Mouse (Mus musculus): Measurements from ENCODE around the gene Cd3eap. TPM values are rescaled to one million over a fixed set of nuclear protein-coding genes. Genes with fewer than 3 reads are reported as not detected.

The Cd3eap gene
- polyA plus RNA-seq, 1 experiment from 2014 or later = 20.4 TPM

GRCm38 (mm10) chr7:19311991-19312390, 47.3 kb downstream of the Cd3eap start:
- Histone ChIP-seq H3K4me1 (peaks cover 26% of the 10 kb centered on the region), H3K9ac (no peak overlapping the region), H3K4me3 (no peak overlapping the region), H3K9me3 (replicated peaks) (no peaks in the 10 kb centered on the region), H3K27me3 (peaks cover 49% of the 10 kb centered on the region), H3K4me2 (replicated peaks) (no peak overlapping the region), H3K27ac (no peak overlapping the region), H3K36me3 (no peaks in the 10 kb centered on the region)
- ATAC-seq (ENCODE audit: low FRiP score) = no peak
- WGBS = 43% methylated on average over 4 of the region's 4 CpGs

- Histone ChIP-seq H3K4me1 (peaks cover 22% of the 10 kb centered on the region), H3K27ac (no peak within 1 kb of the TSS), H3K4me2 (replicated peaks) (peak within 1 kb of the TSS; percentile 95), H3K4me3 (peak within 1 kb of the TSS; percentile 67), H3K9me3 (replicated peaks) (no peaks in the 10 kb centered on the region), H3K36me3 (no peaks in the 10 kb centered on the region), H3K27me3 (peaks cover 60% of the 10 kb centered on the region), H3K9ac (peak within 1 kb of the TSS; percentile 53)
- WGBS = under 1% methylated on average over 49 of the region's 49 CpGs
- peak; percentile 86 for ATAC-seq (ENCODE audit: low FRiP score)
Measured at GRCm38 (mm10) chr7:19309884-19310641, 49.2 kb downstream of the Cd3eap start, which contains the start of gene Fosb. Gene Fosb (minus strand): TSS chr7:19310051.

- Histone ChIP-seq H3K4me1 (peaks cover 28% of the 10 kb centered on the region), H3K27me3 (peaks cover 62% of the 10 kb centered on the region), H3K36me3 (no peaks in the 10 kb centered on the region), H3K9ac (peak overlapping the region; percentile 47; the same call in 1 of the 2 replicates), H3K4me2 (replicated peaks) (peak overlapping the region; percentile 95), H3K27ac (no peak overlapping the region), H3K9me3 (replicated peaks) (no peaks in the 10 kb centered on the region), H3K4me3 (peak overlapping the region; percentile 67)
- under 1% methylated on average over 48 of the region's 48 CpGs for WGBS
- ATAC-seq (ENCODE audit: low FRiP score) = no peak
Measured at GRCm38 (mm10) chr7:19309278-19309883, 49.9 kb downstream of the Cd3eap start.

DNA sequence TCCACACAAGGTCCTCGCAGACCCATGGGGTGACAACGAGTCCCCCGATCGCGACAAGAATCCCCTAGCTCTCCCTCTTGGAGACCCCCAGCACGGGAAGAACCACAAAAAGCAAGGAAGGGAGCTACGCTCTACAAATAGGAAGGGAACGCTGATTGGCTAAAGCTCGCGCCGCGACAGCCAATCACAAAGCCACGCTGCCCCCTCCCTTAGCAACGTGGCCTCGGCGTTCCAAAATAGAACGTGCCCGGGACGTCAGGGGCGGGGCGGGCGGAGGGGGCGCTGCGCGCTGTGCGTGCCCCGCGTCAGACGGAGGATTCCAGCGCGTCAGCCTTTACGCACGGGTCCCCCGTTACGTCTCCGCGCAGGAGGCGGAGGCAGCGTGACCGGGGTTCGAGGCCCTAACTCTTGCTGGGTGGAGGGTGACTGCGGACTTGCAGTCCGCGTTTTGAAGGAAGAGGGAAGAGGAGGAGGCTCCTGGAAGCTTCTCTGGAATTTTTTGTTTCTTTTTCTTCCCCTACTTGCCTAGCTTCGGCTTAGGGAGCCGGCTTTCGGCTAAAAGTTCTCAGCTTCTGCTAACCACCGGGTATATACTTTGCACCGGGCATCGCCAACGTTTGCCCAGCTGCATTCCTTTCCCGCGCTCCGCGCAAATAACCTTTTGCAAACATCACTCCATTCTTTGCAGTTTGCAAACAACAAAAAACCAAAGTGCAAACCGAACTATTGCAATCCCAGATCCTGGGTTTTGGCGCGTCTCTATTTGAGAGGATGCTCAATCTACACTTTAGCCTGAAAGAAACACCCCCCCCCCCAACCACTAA, 50.6 kb downstream of the Cd3eap start:
- Histone ChIP-seq H3K9me3 (replicated peaks) (no peaks in the 10 kb centered on the region), H3K27me3 (peaks cover 62% of the 10 kb centered on the region), H3K36me3 (no peaks in the 10 kb centered on the region), H3K4me1 (peaks cover 34% of the 10 kb centered on the region), H3K4me2 (replicated peaks) (peak overlapping the region; percentile 95), H3K27ac (peak overlapping the region; percentile 58), H3K9ac (peak overlapping the region; percentile 47), H3K4me3 (peak overlapping the region; percentile 67)
- peak; percentile 75 for ATAC-seq (ENCODE audit: low FRiP score)
- WGBS = under 1% methylated on average over 58 of the region's 58 CpGs

- no peaks in the 10 kb centered on the region for H3K9me3 ChIP-seq (replicated peaks)
- peak overlapping the region; percentile 42 for H3K9ac ChIP-seq
- WGBS = under 1% methylated on average over 17 of the region's 18 CpGs
- H3K36me3 ChIP-seq = no peaks in the 10 kb centered on the region
- peak; percentile 49 for ATAC-seq (ENCODE audit: low FRiP score)
- peaks cover 36% of the 10 kb centered on the region for H3K4me1 ChIP-seq
- peak overlapping the region; percentile 95 for H3K4me2 ChIP-seq (replicated peaks)
- H3K4me3 ChIP-seq = peak overlapping the region; percentile 67
- H3K27ac ChIP-seq = peak overlapping the region; percentile 58
- H3K27me3 ChIP-seq = peaks cover 63% of the 10 kb centered on the region
Measured at GRCm38 (mm10) chr7:19307739-19308453, 51.4 kb downstream of the Cd3eap start.

DNA sequence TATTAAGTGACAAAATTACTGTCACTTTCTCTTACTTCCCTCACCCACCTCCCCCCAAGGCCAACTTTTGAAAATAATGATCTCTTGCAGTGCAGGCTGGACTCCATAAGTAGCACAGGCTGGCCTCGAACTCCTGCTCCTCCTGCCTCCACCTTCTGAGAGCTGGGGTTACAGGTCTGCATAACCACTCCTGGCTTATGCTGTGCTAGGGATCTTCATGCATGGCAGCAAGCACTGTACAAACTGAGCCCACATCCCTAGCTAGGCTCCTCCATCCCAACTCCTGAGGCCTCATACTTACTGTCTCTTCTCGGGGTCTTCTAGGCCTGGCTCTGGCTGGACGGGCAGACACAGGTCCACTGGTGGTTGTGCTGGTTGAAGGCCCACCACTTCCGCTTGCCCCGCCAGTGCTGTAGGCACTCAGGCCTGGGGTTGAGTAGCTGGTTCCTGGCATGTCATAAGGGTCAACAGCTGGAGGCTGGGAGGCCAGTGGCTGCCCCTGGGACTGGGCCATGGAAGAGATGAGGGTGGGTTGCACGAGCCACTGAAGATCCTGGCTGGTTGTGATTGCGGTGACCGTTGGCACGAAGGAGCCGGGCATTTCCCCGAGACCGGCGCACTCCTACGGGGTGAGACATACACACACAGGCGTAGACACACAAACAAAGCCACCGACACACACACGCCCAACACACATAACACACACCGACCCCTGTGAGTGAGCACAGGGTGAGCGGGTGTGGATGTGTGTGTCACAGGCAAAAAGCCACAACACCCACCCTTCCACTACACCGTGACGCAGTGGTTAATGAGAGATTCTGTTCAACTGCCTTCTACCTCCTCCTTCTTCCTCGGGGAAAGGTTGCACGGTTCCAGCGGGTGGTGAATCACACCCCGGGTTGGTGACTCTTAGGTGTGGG, 52.2 kb downstream of the Cd3eap start:
- 66% methylated on average over 25 of the region's 25 CpGs for WGBS
- Histone ChIP-seq H3K4me3 (no peak overlapping the region), H3K4me1 (peaks cover 38% of the 10 kb centered on the region), H3K27me3 (peaks cover 68% of the 10 kb centered on the region), H3K9ac (peak overlapping the region; percentile 42; the same call in 1 of the 2 replicates), H3K4me2 (replicated peaks) (peak overlapping the region; percentile 95), H3K27ac (no peak overlapping the region), H3K36me3 (no peaks in the 10 kb centered on the region), H3K9me3 (replicated peaks) (no peaks in the 10 kb centered on the region)
- ATAC-seq (ENCODE audit: low FRiP score) = no peak

MicroRNAs within 50 kb of the gene (microRNA counts, 519-probe panel; counts per million panel counts)
- 470 counts per million, percentile 58 among the panel's probes with 10 or more counts for microRNA mmu-miR-343

Small RNA genes within 50 kb of the gene (microRNA-seq; reads per million reads assigned to microRNA genes)
- gene Mir343 = not detected

Other genes starting within 250 kb of the Cd3eap start
- gene Gm4969, start 241.1 kb downstream of the Cd3eap start, polyA plus RNA-seq (2016; fragmentation: Nextera tagmentation; extraction: Ambion mirVana) = 1.8 TPM in 2 replicates
- gene Fbxo46, start 239.6 kb downstream of the Cd3eap start, polyA plus RNA-seq (2016; fragmentation: Nextera tagmentation; extraction: Ambion mirVana) = 20.9 TPM in 2 replicates
- 21.2 and 22.8 TPM in 2 replicates for gene Qpctl, start 210.2 kb downstream of the Cd3eap start, polyA plus RNA-seq (2016; fragmentation: Nextera tagmentation; extraction: Ambion mirVana)
- 118 and 122 TPM in 2 replicates for gene Snrpd2, start 209.8 kb downstream of the Cd3eap start, polyA plus RNA-seq (2016; fragmentation: Nextera tagmentation; extraction: Ambion mirVana)
- 1.4 and 2.0 TPM in 2 replicates for gene Gipr, start 193.4 kb downstream of the Cd3eap start, polyA plus RNA-seq (2016; fragmentation: Nextera tagmentation; extraction: Ambion mirVana)
- gene Eml2, start 183.1 kb downstream of the Cd3eap start, polyA plus RNA-seq (2016; fragmentation: Nextera tagmentation; extraction: Ambion mirVana) = 6.1 and 7.2 TPM in 2 replicates
- 2.2 and 2.4 TPM in 2 replicates for gene Gpr4, start 146.9 kb downstream of the Cd3eap start, polyA plus RNA-seq (2016; fragmentation: Nextera tagmentation; extraction: Ambion mirVana)
- 41.1 and 41.7 TPM in 2 replicates for gene Opa3, start 131.1 kb downstream of the Cd3eap start, polyA plus RNA-seq (2016; fragmentation: Nextera tagmentation; extraction: Ambion mirVana)
- 52.7 and 60.3 TPM in 2 replicates for gene Vasp, start 87.7 kb downstream of the Cd3eap start, polyA plus RNA-seq (2016; fragmentation: Nextera tagmentation; extraction: Ambion mirVana)
- 0.17 TPM in 1 of 2 replicates, not detected in the other for gene Ppm1n, start 79.4 kb downstream of the Cd3eap start, polyA plus RNA-seq (2016; fragmentation: Nextera tagmentation; extraction: Ambion mirVana)
- 67.8 and 68.0 TPM in 2 replicates for gene Rtn2, start 76.9 kb downstream of the Cd3eap start, polyA plus RNA-seq (2016; fragmentation: Nextera tagmentation; extraction: Ambion mirVana)
- gene Fosb, start 49.4 kb downstream of the Cd3eap start, polyA plus RNA-seq (2016; fragmentation: Nextera tagmentation; extraction: Ambion mirVana) = 0.10 TPM in 1 of 2 replicates, not detected in the other
- 95.6 and 96.8 TPM in 2 replicates for gene Ercc1, start 14.7 kb downstream of the Cd3eap start, polyA plus RNA-seq (2016; fragmentation: Nextera tagmentation; extraction: Ambion mirVana)
- gene Ppp1r13l, start 266 bp upstream of the Cd3eap start, polyA plus RNA-seq (2016; fragmentation: Nextera tagmentation; extraction: Ambion mirVana) = 4.7 and 5.5 TPM in 2 replicates
- gene Ercc2, start 22.5 kb upstream of the Cd3eap start, polyA plus RNA-seq (2016; fragmentation: Nextera tagmentation; extraction: Ambion mirVana) = 21.3 and 24.6 TPM in 2 replicates
- 3.2 and 4.1 TPM in 2 replicates for gene Klc3, start 44.6 kb upstream of the Cd3eap start, polyA plus RNA-seq (2016; fragmentation: Nextera tagmentation; extraction: Ambion mirVana)
- gene Ckm, start 45.3 kb upstream of the Cd3eap start, polyA plus RNA-seq (2016; fragmentation: Nextera tagmentation; extraction: Ambion mirVana) = 0.23 and 0.34 TPM in 2 replicates
- 20.0 and 21.6 TPM in 2 replicates for gene Mark4, start 99.3 kb upstream of the Cd3eap start, polyA plus RNA-seq (2016; fragmentation: Nextera tagmentation; extraction: Ambion mirVana)
- gene Exoc3l2, start 103.8 kb upstream of the Cd3eap start, polyA plus RNA-seq (2016; fragmentation: Nextera tagmentation; extraction: Ambion mirVana) = 1.0 and 1.5 TPM in 2 replicates
- gene Bloc1s3, start 148.9 kb upstream of the Cd3eap start, polyA plus RNA-seq (2016; fragmentation: Nextera tagmentation; extraction: Ambion mirVana) = 4.6 and 4.8 TPM in 2 replicates
- gene Trappc6a, start 148.9 kb upstream of the Cd3eap start, polyA plus RNA-seq (2016; fragmentation: Nextera tagmentation; extraction: Ambion mirVana) = 41.7 and 48.1 TPM in 2 replicates
- gene Nkpd1, start 158.4 kb upstream of the Cd3eap start, polyA plus RNA-seq (2016; fragmentation: Nextera tagmentation; extraction: Ambion mirVana) = 0.23 TPM in 1 of 2 replicates, not detected in the other
- 41.7 and 43.8 TPM in 2 replicates for gene Ppp1r37, start 203.6 kb upstream of the Cd3eap start, polyA plus RNA-seq (2016; fragmentation: Nextera tagmentation; extraction: Ambion mirVana)
- 0.30 TPM in 1 of 2 replicates, not detected in the other for gene Zfp296, start 217.8 kb upstream of the Cd3eap start, polyA plus RNA-seq (2016; fragmentation: Nextera tagmentation; extraction: Ambion mirVana)
- gene Gemin7, start 218.1 kb upstream of the Cd3eap start, polyA plus RNA-seq (2016; fragmentation: Nextera tagmentation; extraction: Ambion mirVana) = 121 and 145 TPM in 2 replicates
- gene Clasrp, start 245.0 kb upstream of the Cd3eap start, polyA plus RNA-seq (2016; fragmentation: Nextera tagmentation; extraction: Ambion mirVana) = 70.1 and 73.6 TPM in 2 replicates

Data from hindbrain, embryonic 12.5 days (tissue).